Mouse (Mus musculus) heart, embryonic 10.5 days (tissue): ENCODE results near the gene Zyx. TPM values are rescaled to one million over a fixed set of nuclear protein-coding genes. Genes with fewer than 3 reads are reported as not detected.

Experiments
- DNase-seq: peaks from one replicate; pipeline ENCODE4 v3.0.0-alpha.2; 2017; ENCODE audit warnings: low spot score
- H3K27ac ChIP-seq: fragments of 300-500 bp; sonication (generic); 2 replicates; pipeline ENCODE4 v1.5.1; 2016; ENCODE audit warnings: mild to moderate bottlenecking
- H3K27me3 ChIP-seq: fragments of 300-500 bp; sonication (generic); 2 replicates; pipeline ENCODE4 v1.6.1; 2016; ENCODE audit warnings: mild to moderate bottlenecking; ENCODE audit not compliant: poor library complexity, insufficient read depth, severe bottlenecking
- H3K36me3 ChIP-seq: fragments of 300-500 bp; sonication (generic); 2 replicates; pipeline ENCODE4 v1.6.1; 2016; ENCODE audit warnings: mild to moderate bottlenecking, moderate library complexity
- H3K4me1 ChIP-seq: fragments of 300-500 bp; sonication (generic); 2 replicates; pipeline ENCODE4 v1.6.1; 2016; ENCODE audit warnings: mild to moderate bottlenecking
- H3K4me3 ChIP-seq: fragments of 300-500 bp; sonication (generic); 2 replicates; pipeline ENCODE4 v1.5.1; 2016; ENCODE audit warnings: mild to moderate bottlenecking, moderate library complexity
- H3K9me3 ChIP-seq: fragments of 300-500 bp; sonication (generic); 2 replicates; pipeline ENCODE4 v1.6.1; 2016; ENCODE audit warnings: mild to moderate bottlenecking, moderate library complexity
- WGBS: fragments of 180-500 bp; shearing (Covaris S2); methylation state at CpG from one replicate; pipeline ENCODE4 v1.1.7; 2016; 5-methylcytosine and 5-hydroxymethylcytosine counted together
- polyA plus RNA-seq: library from polyadenylated mRNA; unstranded; fragments of >200 nt; fragmentation: Nextera tagmentation; extraction: Ambion mirVana; gene quantifications from 2 replicates; pipeline ENCODE4 v1.2.1, GENCODE M21; 2016

Gene Zyx
- polyA plus RNA-seq, 1 experiment from 2014 or later = 165 TPM

DNA sequence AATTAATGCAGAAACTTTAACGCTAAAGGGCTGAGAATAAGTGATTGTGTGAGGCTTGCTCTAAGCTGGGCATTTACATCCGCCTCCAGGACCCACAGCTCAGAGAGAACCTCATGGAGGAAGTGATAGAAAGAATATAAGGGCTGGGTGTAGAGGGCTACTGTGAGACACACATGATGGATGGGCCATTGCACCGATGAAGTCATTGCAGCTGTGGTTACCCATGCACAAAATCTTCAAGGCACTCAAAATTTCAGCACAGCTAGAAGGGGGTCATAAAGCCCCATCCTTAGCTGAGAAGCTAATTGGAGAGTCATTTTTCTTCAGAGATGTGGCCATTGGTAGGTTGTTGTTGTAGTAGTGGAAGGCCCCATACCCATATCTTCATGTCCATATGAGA lies 48.9 kb downstream of the Zyx start:
- H3K27me3 ChIP-seq = peaks cover 6% of the 10 kb centered on the region; the same call in 1 of the 2 replicates

DNA sequence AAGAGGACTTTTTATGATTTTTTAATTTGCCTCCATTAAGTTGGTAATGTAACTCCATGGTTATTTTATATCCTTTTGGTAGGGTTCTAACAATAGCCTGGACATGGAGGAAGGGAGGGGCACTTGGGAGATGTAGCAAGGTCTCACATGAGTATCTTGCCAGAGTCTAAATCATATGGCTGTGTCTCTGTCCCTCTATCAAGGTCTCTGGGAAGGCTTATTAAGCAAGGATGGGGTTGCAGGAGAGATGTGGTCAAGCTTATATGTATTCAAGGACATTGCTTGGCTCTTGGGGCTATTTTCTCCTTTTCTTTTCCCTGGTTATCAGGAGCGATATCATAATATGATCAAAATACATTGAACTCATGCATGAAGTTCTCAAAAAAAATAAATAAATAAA lies 49.6 kb downstream of the Zyx start:
- no peak overlapping the region for H3K27ac ChIP-seq
- H3K9me3 ChIP-seq = no peaks in the 10 kb centered on the region
- no peak for DNase-seq
- H3K27me3 ChIP-seq = peaks cover 6% of the 10 kb centered on the region; the same call in 1 of the 2 replicates
- no peak overlapping the region for H3K4me3 ChIP-seq
- H3K4me1 ChIP-seq = no peaks in the 10 kb centered on the region
- 90% methylated on average over 1 of the region's 1 CpGs for WGBS
- H3K36me3 ChIP-seq = no peaks in the 10 kb centered on the region

More for the DNA sequence above, 48.9 kb downstream of the Zyx start:
- WGBS = 83% methylated on average over 3 of the region's 3 CpGs
- DNase-seq = no peak
- Histone ChIP-seq H3K9me3 (no peaks in the 10 kb centered on the region), H3K4me1 (no peaks in the 10 kb centered on the region), H3K36me3 (no peaks in the 10 kb centered on the region), H3K27ac (no peak overlapping the region), H3K4me3 (no peak overlapping the region)

DNA sequence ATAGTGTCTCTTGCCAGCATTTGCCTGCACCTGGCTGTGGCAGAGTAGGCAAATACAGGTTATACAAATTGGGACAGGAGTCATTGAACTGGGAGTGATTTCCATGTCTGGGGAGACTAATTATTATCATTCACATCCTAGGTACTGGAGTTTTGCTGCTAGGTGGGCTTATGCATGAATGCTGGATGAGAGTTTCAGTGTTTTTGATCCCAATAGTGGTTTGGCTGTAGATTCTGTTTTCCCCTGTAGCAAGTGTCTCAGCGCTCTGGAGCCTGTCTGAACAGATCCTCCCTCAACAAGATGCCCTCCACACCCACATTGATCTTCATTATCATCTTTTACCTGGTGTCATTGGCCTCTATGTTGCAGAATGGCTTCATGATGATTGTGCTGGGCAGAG lies 50.5 kb downstream of the Zyx start, which contains the start of gene Tas2r143:
TSS of gene Tas2r143 (plus strand) at position 301 of the 400 bp plus-strand sequence.
- H3K36me3 ChIP-seq = no peaks in the 10 kb centered on the region
- no peak within 1 kb of the TSS for H3K4me3 ChIP-seq
- peaks cover 6% of the 10 kb centered on the region; the same call in 1 of the 2 replicates for H3K27me3 ChIP-seq
- H3K4me1 ChIP-seq = no peaks in the 10 kb centered on the region
- no peaks in the 10 kb centered on the region for H3K9me3 ChIP-seq
- no peak within 1 kb of the TSS for H3K27ac ChIP-seq
- 65% methylated on average over 1 of the region's 1 CpGs for WGBS
- DNase-seq = no peak

DNA sequence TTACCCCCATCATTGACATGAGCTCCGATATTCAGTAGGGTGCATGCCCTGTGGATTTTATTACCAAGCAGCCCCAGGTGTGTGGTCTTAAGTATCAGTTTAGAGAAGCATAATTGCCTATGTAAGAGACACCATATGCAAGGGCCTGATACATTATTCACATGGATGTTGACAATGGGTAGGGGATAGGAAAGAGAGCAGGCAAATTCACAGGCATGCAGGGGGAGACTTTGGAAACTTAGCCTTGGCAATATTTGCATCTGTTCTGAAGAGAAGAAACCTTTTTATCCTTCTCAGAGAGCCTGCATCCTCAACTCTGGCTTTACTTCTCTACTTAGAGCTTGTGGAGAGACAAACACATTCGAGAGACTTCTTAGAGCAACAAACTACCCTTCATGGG lies 55.7 kb downstream of the Zyx start, which contains the start of gene Tas2r135:
TSS of gene Tas2r135 (plus strand) at position 301 of the 400 bp plus-strand sequence.
- 83% methylated on average over 2 of the region's 2 CpGs for WGBS
- no peaks in the 10 kb centered on the region for H3K36me3 ChIP-seq
- H3K27ac ChIP-seq = no peak within 1 kb of the TSS
- peaks cover 6% of the 10 kb centered on the region; the same call in 1 of the 2 replicates for H3K27me3 ChIP-seq
- H3K4me1 ChIP-seq = peaks cover 11% of the 10 kb centered on the region
- H3K4me3 ChIP-seq = no peak within 1 kb of the TSS
- H3K9me3 ChIP-seq = no peaks in the 10 kb centered on the region
- no peak for DNase-seq

Other genes with a start within 250 kb of the Zyx start
- not detected in 2 replicates for gene Tas2r139, start 208.7 kb upstream of the Zyx start, polyA plus RNA-seq
- not detected in 2 replicates for gene Tas2r144, start 134.3 kb upstream of the Zyx start, polyA plus RNA-seq
- gene Gstk1, start 103.7 kb upstream of the Zyx start, polyA plus RNA-seq = 9.7 and 13.8 TPM in 2 replicates
- 0.21 and 0.41 TPM in 2 replicates for gene Tmem139, start 87.7 kb upstream of the Zyx start, polyA plus RNA-seq
- gene Casp2, start 84.6 kb upstream of the Zyx start, polyA plus RNA-seq = 40.8 and 45.2 TPM in 2 replicates
- gene Clcn1, start 62.9 kb upstream of the Zyx start, polyA plus RNA-seq = 0.59 and 0.67 TPM in 2 replicates
- 0.21 and 0.30 TPM in 2 replicates for gene Fam131b, start 25.0 kb upstream of the Zyx start, polyA plus RNA-seq
- 3.0 and 4.8 TPM in 2 replicates for gene Epha1, start 23.6 kb downstream of the Zyx start, polyA plus RNA-seq
- gene Tas2r143, start 50.6 kb downstream of the Zyx start, polyA plus RNA-seq = not detected in 2 replicates
- not detected in 2 replicates for gene Tas2r135, start 55.8 kb downstream of the Zyx start, polyA plus RNA-seq
- gene Tas2r126, start 84.9 kb downstream of the Zyx start, polyA plus RNA-seq = not detected in 2 replicates
- gene Olfr458, start 115.6 kb downstream of the Zyx start, polyA plus RNA-seq = 0.19 TPM in 1 of 2 replicates, not detected in the other
- not detected in 2 replicates for gene Olfr457, start 126.7 kb downstream of the Zyx start, polyA plus RNA-seq
- gene Olfr456, start 137.6 kb downstream of the Zyx start, polyA plus RNA-seq = 0.13 TPM in 1 of 2 replicates, not detected in the other
- not detected in 2 replicates for gene Olfr455, start 198.0 kb downstream of the Zyx start, polyA plus RNA-seq
- not detected in 2 replicates for gene Tcaf3, start 248.1 kb downstream of the Zyx start, polyA plus RNA-seq